Mouse (Mus musculus) heart, adult 2 months (tissue): ENCODE data around the gene 4930402F06Rik.

ENCODE experiments used
- CTCF ChIP-seq: fragments of 200-600 bp; IDR thresholded peaks from 2 replicates; pipeline ENCODE4 v1.8.1; 2022; ENCODE audit warnings: antibody characterized with exemption, mild to moderate bottlenecking, moderate library complexity
- POLR2A ChIP-seq: fragments of 200-500 bp; IDR thresholded peaks from 2 replicates; pipeline ENCODE4 v1.6.1; 2011; ENCODE audit warnings: mild to moderate bottlenecking, low read depth, low read length, control low read depth; ENCODE audit not compliant: insufficient read depth

DNA sequence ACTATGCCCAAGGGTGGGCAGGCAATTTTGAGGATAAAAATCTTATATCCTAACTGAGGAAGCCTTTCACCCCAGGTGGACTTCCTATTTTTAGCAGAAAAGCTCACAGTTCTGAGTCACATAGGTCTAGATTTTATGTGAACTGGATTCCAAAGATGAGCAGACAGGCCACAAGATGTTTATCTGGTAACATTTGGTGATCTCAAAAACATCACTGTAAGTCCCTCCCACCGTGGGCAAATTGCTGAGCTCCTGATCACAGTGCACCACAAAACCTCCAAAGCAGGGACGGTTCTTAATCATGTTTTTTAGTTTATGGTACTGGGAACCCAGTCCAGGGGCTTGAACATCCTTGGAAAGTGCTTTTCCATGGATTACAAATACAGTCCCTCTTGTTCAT is 67.9 kb downstream of the 4930402F06Rik start:
- TF ChIP-seq CTCF (no peak), POLR2A (no peak)
